Mouse (Mus musculus) hindbrain, embryonic 12.5 days (tissue): ENCODE measurements around the gene Rorc. TPM values are rescaled to one million over a fixed set of nuclear protein-coding genes. Genes with fewer than 3 reads are reported as not detected.

Source experiments
- ATAC-seq: fragments of 200-750 bp; cut with Nextera tagmentation; 2 replicates; pipeline ENCODE4 v1.8.0; 2017; ENCODE audit warnings: moderate TSS enrichment; ENCODE audit not compliant: low FRiP score
- H3K27ac ChIP-seq: fragments of 300-500 bp; sonication (generic); 2 replicates; pipeline ENCODE4 v1.5.1; 2016; ENCODE audit warnings: mild to moderate bottlenecking
- H3K27me3 ChIP-seq: fragments of 300-500 bp; sonication (generic); 2 replicates; pipeline ENCODE4 v1.6.1; 2016; ENCODE audit warnings: mild to moderate bottlenecking
- H3K36me3 ChIP-seq: fragments of 300-500 bp; sonication (generic); 2 replicates; pipeline ENCODE4 v1.6.1; 2016; ENCODE audit warnings: mild to moderate bottlenecking
- H3K4me1 ChIP-seq: fragments of 300-500 bp; sonication (generic); 2 replicates; pipeline ENCODE4 v1.6.1; 2016
- H3K4me2 ChIP-seq: fragments of 300-500 bp; sonication (generic); replicated peaks from 2 replicates; pipeline ENCODE4 v1.6.1; 2016; ENCODE audit warnings: mild to moderate bottlenecking
- H3K4me3 ChIP-seq: fragments of 300-500 bp; sonication (generic); 2 replicates; pipeline ENCODE4 v1.5.1; 2016; ENCODE audit warnings: mild to moderate bottlenecking
- H3K9ac ChIP-seq: fragments of 300-500 bp; sonication (generic); 2 replicates; pipeline ENCODE4 v1.6.1; 2016; ENCODE audit warnings: mild to moderate bottlenecking, moderate library complexity
- H3K9me3 ChIP-seq: fragments of 300-500 bp; sonication (generic); replicated peaks from 2 replicates; pipeline ENCODE4 v1.6.1; 2016; ENCODE audit warnings: mild to moderate bottlenecking
- WGBS: fragments of 180-500 bp; shearing (Covaris S2); methylation state at CpG from one replicate; pipeline ENCODE4 v1.1.7; 2016; 5-methylcytosine and 5-hydroxymethylcytosine counted together
- polyA plus RNA-seq: library from polyadenylated mRNA; unstranded; fragments of >200 nt; fragmentation: Nextera tagmentation; extraction: Ambion mirVana; gene quantifications from 2 replicates; pipeline ENCODE4 v1.2.1, GENCODE M21; 2016

Rorc gene
- polyA plus RNA-seq, 1 experiment from 2014 or later: 0.76 TPM

GRCm38 (mm10) chr3:94398943-94399481 lies 26.4 kb downstream of the Rorc start:
- Histone ChIP-seq H3K27me3 (peaks cover 44% of the 10 kb centered on the region), H3K9me3 (no peaks in the 10 kb centered on the region), H3K27ac (no peak overlapping the region), H3K9ac (peak overlapping the region; percentile 52), H3K4me3 (peak overlapping the region; percentile 28), H3K4me1 (peaks cover 18% of the 10 kb centered on the region), H3K4me2 (peak overlapping the region; percentile 72), H3K36me3 (no peaks in the 10 kb centered on the region)
- 2% methylated on average over 20 of the region's 20 CpGs for WGBS
- peak; percentile 59; the same call in 1 of the 2 replicates for ATAC-seq

GRCm38 (mm10) chr3:94399663-94400310 lies 27.2 kb downstream of the Rorc start:
- peaks cover 26% of the 10 kb centered on the region for H3K4me1 ChIP-seq
- ATAC-seq: peak; percentile 33; the same call in 1 of the 2 replicates
- peak overlapping the region; percentile 28; the same call in 1 of the 2 replicates for H3K4me3 ChIP-seq
- H3K36me3 ChIP-seq: no peaks in the 10 kb centered on the region
- peak overlapping the region; percentile 72 for H3K4me2 ChIP-seq
- H3K9me3 ChIP-seq: no peaks in the 10 kb centered on the region
- 15% methylated on average over 5 of the region's 5 CpGs for WGBS
- no peak overlapping the region for H3K27ac ChIP-seq
- peak overlapping the region; percentile 52; the same call in 1 of the 2 replicates for H3K9ac ChIP-seq
- H3K27me3 ChIP-seq: peaks cover 45% of the 10 kb centered on the region

DNA sequence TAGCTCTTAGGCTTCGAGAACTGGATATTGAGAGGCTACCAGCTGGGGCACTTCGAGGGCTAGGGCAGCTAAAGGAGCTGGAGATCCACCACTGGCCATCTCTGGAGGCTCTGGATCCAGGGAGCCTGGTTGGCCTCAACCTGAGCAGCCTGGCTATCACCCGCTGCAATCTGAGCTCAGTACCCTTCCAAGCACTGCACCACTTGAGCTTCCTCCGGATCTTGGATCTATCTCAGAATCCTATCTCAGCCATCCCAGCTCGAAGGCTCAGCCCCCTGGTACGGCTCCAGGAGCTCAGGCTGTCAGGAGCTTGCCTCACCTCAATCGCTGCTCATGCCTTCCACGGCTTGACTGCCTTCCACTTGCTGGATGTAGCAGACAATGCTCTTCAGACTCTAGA lies 29.9 kb downstream of the Rorc start:
- 71% methylated on average over 8 of the region's 8 CpGs for WGBS
- no peak for ATAC-seq
- Histone ChIP-seq H3K4me1 (peaks cover 29% of the 10 kb centered on the region), H3K36me3 (no peaks in the 10 kb centered on the region), H3K4me2 (no peak overlapping the region), H3K9ac (no peak overlapping the region), H3K27ac (no peak overlapping the region), H3K27me3 (peaks cover 40% of the 10 kb centered on the region), H3K9me3 (no peaks in the 10 kb centered on the region), H3K4me3 (no peak overlapping the region)

- WGBS: 13% methylated on average over 7 of the region's 7 CpGs
- Histone ChIP-seq H3K4me1 (peaks cover 20% of the 10 kb centered on the region), H3K4me2 (no peak overlapping the region), H3K36me3 (no peaks in the 10 kb centered on the region), H3K9ac (0 out of 2 replicates have a peak overlapping the region, but pooled peaks have one; percentile 18), H3K27me3 (peaks cover 32% of the 10 kb centered on the region), H3K27ac (no peak overlapping the region), H3K9me3 (no peaks in the 10 kb centered on the region), H3K4me3 (no peak overlapping the region)
- ATAC-seq: peak; percentile 37; the same call in 1 of the 2 replicates
These were observed 31.9 kb downstream of the Rorc start for GRCm38 (mm10) chr3:94404366-94405054.

- Histone ChIP-seq H3K36me3 (no peaks in the 10 kb centered on the region), H3K27me3 (peaks cover 24% of the 10 kb centered on the region), H3K4me2 (no peak overlapping the region), H3K4me1 (peaks cover 13% of the 10 kb centered on the region), H3K9me3 (no peaks in the 10 kb centered on the region), H3K27ac (no peak overlapping the region), H3K9ac (no peak overlapping the region), H3K4me3 (no peak overlapping the region)
- no peak for ATAC-seq
- WGBS: 73% methylated on average over 4 of the region's 4 CpGs
These were observed 33.0 kb downstream of the Rorc start for GRCm38 (mm10) chr3:94405561-94405960.

DNA sequence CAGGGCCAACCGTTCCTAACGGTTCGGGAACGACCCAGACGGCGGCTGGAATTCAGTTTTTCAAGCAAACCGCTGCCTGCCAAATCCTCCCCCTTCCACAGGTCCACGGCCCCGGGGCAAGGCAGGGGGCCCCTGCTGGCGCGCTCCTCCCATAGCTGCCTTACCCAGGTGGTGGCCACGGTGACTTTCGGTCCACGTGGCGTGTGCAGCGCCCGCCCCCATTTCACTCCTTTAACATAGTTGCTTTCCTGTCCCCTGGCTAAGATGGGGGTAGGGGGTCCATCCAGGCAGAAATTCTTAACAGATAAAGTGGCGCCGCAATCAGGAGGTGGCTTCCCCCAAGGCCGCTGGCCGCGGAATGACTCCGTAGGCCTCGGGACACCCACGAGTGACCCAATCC lies 39.9 kb downstream of the Rorc start:
- Histone ChIP-seq H3K9ac (peak overlapping the region; percentile 67), H3K4me1 (peaks cover 14% of the 10 kb centered on the region), H3K9me3 (no peaks in the 10 kb centered on the region), H3K4me3 (peak overlapping the region; percentile 57), H3K27me3 (no peaks in the 10 kb centered on the region), H3K36me3 (no peaks in the 10 kb centered on the region), H3K27ac (peak overlapping the region; percentile 71), H3K4me2 (peak overlapping the region; percentile 93)
- 7% methylated on average over 25 of the region's 25 CpGs for WGBS
- peak; percentile 76 for ATAC-seq

DNA sequence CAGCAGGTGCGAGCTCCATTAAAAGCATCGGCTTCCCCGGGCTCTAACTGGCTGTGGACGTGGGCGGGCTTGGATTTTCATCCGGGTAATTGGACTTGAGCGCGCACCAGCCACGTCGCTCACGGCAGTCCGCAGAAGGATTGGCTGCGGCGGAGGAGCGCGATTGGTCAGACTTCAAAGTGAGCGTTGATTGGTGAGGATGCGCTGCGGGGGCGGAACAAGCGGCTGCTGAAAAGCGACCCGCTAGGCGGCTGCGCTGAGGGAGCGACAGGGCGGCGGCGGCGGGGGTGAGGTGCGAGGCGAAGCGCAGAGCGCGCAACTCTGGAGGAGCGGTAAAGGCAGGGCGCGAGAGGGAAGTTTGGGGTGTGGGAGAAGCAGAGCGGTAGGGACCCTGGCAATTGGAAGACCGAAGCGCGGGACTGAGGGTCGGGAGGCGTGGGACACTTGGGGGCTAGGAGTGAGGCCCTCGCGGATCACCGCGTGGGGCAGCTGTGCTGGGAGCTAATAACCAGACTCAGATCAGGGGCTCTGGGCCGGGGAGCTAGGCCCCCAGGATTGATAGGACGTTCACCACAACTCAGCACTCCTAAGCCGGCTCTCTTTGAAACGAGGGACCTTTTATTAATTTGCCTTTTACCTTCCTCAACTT lies 40.6 kb downstream of the Rorc start, which contains the start of gene Tdrkh:
Tdrkh (plus strand) TSS at position 243 of the 649 bp plus-strand sequence.
- H3K4me2 ChIP-seq: peak within 1 kb of the TSS; percentile 93
- no peaks in the 10 kb centered on the region for H3K9me3 ChIP-seq
- peak within 1 kb of the TSS; percentile 70 for H3K9ac ChIP-seq
- H3K27me3 ChIP-seq: no peaks in the 10 kb centered on the region
- peak within 1 kb of the TSS; percentile 57 for H3K4me3 ChIP-seq
- peak; percentile 98 for ATAC-seq
- H3K36me3 ChIP-seq: no peaks in the 10 kb centered on the region
- peaks cover 14% of the 10 kb centered on the region for H3K4me1 ChIP-seq
- H3K27ac ChIP-seq: peak within 1 kb of the TSS; percentile 71
- WGBS: 8% methylated on average over 52 of the region's 52 CpGs

DNA sequence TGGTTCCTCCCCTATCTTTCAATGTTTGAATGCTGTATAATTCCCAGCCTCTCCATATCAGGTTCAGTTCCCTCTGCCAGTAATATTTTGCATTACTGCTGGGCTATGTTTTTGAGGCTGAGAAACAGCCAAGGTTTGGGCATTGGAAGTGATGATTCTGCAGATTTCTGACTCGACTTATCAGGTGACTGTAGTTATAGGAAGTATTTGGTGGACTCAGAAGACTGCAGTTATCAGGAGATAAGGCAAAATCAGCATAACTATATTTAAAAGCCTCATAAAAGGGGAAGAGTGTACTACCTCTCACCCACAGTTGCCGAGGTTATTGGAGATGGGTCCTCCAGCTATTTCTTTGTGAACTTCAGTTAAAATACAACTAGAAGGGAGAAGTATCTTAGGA lies 58.4 kb downstream of the Rorc start:
- Histone ChIP-seq H3K27me3 (no peaks in the 10 kb centered on the region), H3K9me3 (no peaks in the 10 kb centered on the region), H3K4me2 (no peak overlapping the region), H3K27ac (no peak overlapping the region), H3K4me1 (no peaks in the 10 kb centered on the region), H3K9ac (no peak overlapping the region), H3K4me3 (no peak overlapping the region), H3K36me3 (peaks cover 23% of the 10 kb centered on the region)
- WGBS: 80% methylated on average over 2 of the region's 2 CpGs
- no peak for ATAC-seq

DNA sequence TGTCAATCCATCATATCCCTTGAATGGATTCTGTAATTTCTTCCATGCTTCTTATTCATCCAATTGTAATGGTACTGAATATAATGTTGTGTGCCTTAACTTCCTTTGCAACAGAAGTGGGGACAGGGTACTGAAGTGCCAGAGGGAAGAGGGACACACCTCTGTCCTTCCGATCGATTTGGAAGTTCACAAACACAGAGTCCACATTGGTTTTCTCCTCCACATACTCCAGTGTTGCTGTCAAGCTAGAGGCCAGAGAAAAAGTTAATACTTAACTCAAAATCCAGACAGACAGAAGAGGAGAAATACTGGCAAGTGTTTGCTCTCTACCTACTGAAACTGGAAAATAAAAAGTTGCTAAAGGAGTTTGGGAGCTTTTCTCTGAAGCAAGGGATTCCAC lies 61.7 kb downstream of the Rorc start:
- H3K9me3 ChIP-seq: no peaks in the 10 kb centered on the region
- 91% methylated on average over 2 of the region's 2 CpGs for WGBS
- H3K4me3 ChIP-seq: no peak overlapping the region
- H3K27me3 ChIP-seq: no peaks in the 10 kb centered on the region
- no peaks in the 10 kb centered on the region for H3K4me1 ChIP-seq
- no peak for ATAC-seq
- no peak overlapping the region for H3K9ac ChIP-seq
- H3K27ac ChIP-seq: no peak overlapping the region
- H3K36me3 ChIP-seq: peaks cover 10% of the 10 kb centered on the region; the same call in 1 of the 2 replicates
- H3K4me2 ChIP-seq: no peak overlapping the region

- no peaks in the 10 kb centered on the region for H3K27me3 ChIP-seq
- H3K4me3 ChIP-seq: no peak overlapping the region
- no peaks in the 10 kb centered on the region for H3K4me1 ChIP-seq
- no peak overlapping the region for H3K27ac ChIP-seq
- no peaks in the 10 kb centered on the region for H3K9me3 ChIP-seq
- H3K9ac ChIP-seq: no peak overlapping the region
- no peak for ATAC-seq
- WGBS: 83% methylated on average over 9 of the region's 9 CpGs
- H3K4me2 ChIP-seq: no peak overlapping the region
- H3K36me3 ChIP-seq: no peaks in the 10 kb centered on the region
These were observed 63.8 kb downstream of the Rorc start for GRCm38 (mm10) chr3:94436420-94436819.

DNA sequence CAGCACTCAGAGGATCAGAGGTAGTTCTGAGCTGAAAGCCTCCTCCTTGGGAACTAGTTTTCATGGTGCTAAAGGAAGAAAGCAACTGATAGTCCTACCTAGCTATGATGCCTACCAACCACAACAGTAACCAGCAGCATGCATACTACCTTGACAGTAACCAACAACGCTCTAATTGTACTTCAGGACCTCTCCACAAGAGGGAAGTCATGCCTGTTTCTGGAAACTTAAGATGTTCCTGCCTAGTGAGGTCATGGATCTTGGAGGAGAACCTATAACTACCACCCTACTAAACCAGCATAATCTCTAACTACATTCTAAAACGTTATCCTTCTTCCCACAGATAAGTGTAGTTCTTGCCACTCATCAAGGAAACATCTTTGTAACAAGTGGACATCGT lies 68.6 kb downstream of the Rorc start:
- no peak overlapping the region for H3K4me3 ChIP-seq
- no peaks in the 10 kb centered on the region for H3K9me3 ChIP-seq
- no peak overlapping the region for H3K27ac ChIP-seq
- peaks cover 11% of the 10 kb centered on the region for H3K36me3 ChIP-seq
- ATAC-seq: no peak
- 39% methylated on average over 3 of the region's 3 CpGs for WGBS
- H3K4me1 ChIP-seq: peaks cover 8% of the 10 kb centered on the region
- H3K4me2 ChIP-seq: no peak overlapping the region
- H3K9ac ChIP-seq: no peak overlapping the region
- H3K27me3 ChIP-seq: no peaks in the 10 kb centered on the region

GRCm38 (mm10) chr3:94442951-94443596 lies 70.5 kb downstream of the Rorc start, which contains the start of gene Mrpl9:
Gene Mrpl9 (plus strand): TSS chr3:94443318.
- peaks cover 8% of the 10 kb centered on the region for H3K4me1 ChIP-seq
- no peaks in the 10 kb centered on the region for H3K27me3 ChIP-seq
- ATAC-seq: peak; percentile 98
- H3K36me3 ChIP-seq: peaks cover 30% of the 10 kb centered on the region
- H3K9me3 ChIP-seq: no peaks in the 10 kb centered on the region
- peak within 1 kb of the TSS; percentile 95 for H3K4me3 ChIP-seq
- WGBS: 1% methylated on average over 36 of the region's 39 CpGs
- peak within 1 kb of the TSS; percentile 93 for H3K9ac ChIP-seq
- H3K4me2 ChIP-seq: peak within 1 kb of the TSS; percentile 94
- H3K27ac ChIP-seq: peak within 1 kb of the TSS; percentile 75
